Mouse (Mus musculus) liver, embryonic 12.5 days (tissue): Measurements from ENCODE around the gene Alk. TPM values are rescaled to one million over a fixed set of nuclear protein-coding genes. Genes with fewer than 3 reads are reported as not detected.

ENCODE experiments used
- ATAC-seq: fragments of 200-750 bp; cut with Nextera tagmentation; 2 replicates; pipeline ENCODE4 v1.8.0; 2017; ENCODE audit warnings: moderate number of reproducible peaks, mild to moderate bottlenecking, moderate library complexity
- H3K27ac ChIP-seq: fragments of 300-500 bp; sonication (generic); 2 replicates; pipeline ENCODE4 v1.5.1; 2016; ENCODE audit warnings: mild to moderate bottlenecking
- H3K27me3 ChIP-seq: fragments of 300-500 bp; sonication (generic); replicated peaks from 2 replicates; pipeline ENCODE4 v1.6.1; 2016; ENCODE audit warnings: mild to moderate bottlenecking, moderate library complexity
- H3K36me3 ChIP-seq: fragments of 300-500 bp; sonication (generic); 2 replicates; pipeline ENCODE4 v1.6.1; 2016; ENCODE audit warnings: mild to moderate bottlenecking, moderate library complexity
- H3K4me1 ChIP-seq: fragments of 300-500 bp; sonication (generic); 2 replicates; pipeline ENCODE4 v1.6.1; 2016
- H3K4me2 ChIP-seq: fragments of 300-500 bp; sonication (generic); 2 replicates; pipeline ENCODE4 v1.6.1; 2016; ENCODE audit warnings: mild to moderate bottlenecking, moderate library complexity
- H3K4me3 ChIP-seq: fragments of 300-500 bp; sonication (generic); 2 replicates; pipeline ENCODE4 v1.5.1; 2016; ENCODE audit warnings: mild to moderate bottlenecking, moderate library complexity
- H3K9ac ChIP-seq: fragments of 300-500 bp; sonication (generic); 2 replicates; pipeline ENCODE4 v1.6.1; 2016; ENCODE audit warnings: mild to moderate bottlenecking, moderate library complexity
- H3K9me3 ChIP-seq: fragments of 300-500 bp; sonication (generic); replicated peaks from 2 replicates; pipeline ENCODE4 v1.6.1; 2016; ENCODE audit warnings: mild to moderate bottlenecking, moderate library complexity
- WGBS: fragments of 180-500 bp; shearing (Covaris S2); methylation state at CpG from one replicate; pipeline ENCODE4 v1.1.7; 2016; ENCODE audit not compliant: insufficient replicate concordance; 5-methylcytosine and 5-hydroxymethylcytosine counted together
- polyA plus RNA-seq: library from polyadenylated mRNA; unstranded; fragments of >200 nt; fragmentation: Nextera tagmentation; extraction: Ambion mirVana; gene quantifications from 2 replicates; pipeline ENCODE4 v1.2.1, GENCODE M21; 2016

The Alk gene
- polyA plus RNA-seq, 1 experiment from 2014 or later, result 0.14 TPM

DNA sequence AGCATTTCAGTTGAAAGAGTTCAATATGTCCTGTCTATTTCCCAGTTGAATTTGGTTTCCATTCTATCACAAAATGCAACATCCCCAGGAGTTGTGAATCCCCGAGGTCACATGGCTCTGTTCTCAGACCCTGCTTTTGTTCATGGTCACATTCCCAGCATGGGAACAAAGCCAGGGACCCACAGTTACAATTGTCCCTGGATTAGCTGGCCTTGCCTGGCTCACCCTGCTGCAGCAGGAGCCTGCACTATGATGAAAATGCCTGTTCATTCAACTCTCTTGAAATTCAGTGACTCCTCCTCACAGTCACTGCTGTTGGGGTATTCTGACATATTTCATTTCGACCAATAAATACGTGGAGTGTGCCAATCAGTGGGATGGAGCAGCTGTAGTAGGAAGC, 318.5 kb downstream of the Alk start:
- no peak for ATAC-seq
- WGBS, result 61% methylated on average over 3 of the region's 3 CpGs
- H3K9ac ChIP-seq, result no peak overlapping the region
- H3K4me2 ChIP-seq, result no peak overlapping the region
- H3K27me3 ChIP-seq, result no peaks in the 10 kb centered on the region
- no peaks in the 10 kb centered on the region for H3K36me3 ChIP-seq
- H3K4me1 ChIP-seq, result no peaks in the 10 kb centered on the region
- H3K9me3 ChIP-seq, result 0 out of 2 replicates have a peak, but pooled peaks cover 2% of the 10 kb centered on the region
- H3K27ac ChIP-seq, result no peak overlapping the region
- H3K4me3 ChIP-seq, result no peak overlapping the region

DNA sequence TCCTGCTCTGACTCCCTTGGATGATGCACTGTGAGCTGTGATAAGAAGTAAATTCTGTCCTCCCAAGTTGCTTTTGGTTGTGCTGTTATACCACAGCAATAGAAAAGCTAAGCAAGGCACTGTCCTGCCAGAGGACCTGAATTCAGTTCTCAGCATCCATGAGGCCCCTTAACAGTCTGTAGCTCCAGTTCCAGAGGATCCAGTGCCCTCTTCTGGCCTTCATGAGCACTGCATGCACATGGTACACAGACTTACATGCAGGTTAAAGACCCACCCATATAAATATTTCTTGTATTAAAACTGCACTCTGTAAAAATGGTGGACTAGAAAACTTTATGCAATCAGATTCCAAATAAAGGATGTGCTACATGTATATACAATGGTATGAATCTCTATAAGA, 326.1 kb downstream of the Alk start:
- H3K27me3 ChIP-seq, result no peaks in the 10 kb centered on the region

DNA sequence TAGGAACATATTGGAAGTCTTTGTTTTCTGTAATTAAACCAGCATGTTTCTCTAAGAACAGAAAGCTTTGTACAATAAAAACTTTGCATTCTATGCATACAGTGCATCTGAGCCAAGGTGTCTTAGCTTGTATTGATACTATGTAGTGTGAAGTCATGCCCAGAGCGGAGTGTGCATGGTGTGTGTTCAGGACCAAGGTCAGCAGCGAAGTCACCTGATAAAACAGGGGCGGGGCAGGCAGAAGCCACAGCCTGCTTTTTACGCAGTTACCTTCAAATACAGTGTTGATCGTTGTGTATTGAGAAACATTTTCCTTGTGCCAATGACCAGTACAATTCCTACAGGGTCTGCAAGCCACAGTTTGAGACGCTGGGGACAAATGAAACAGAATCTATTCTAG, 327.6 kb downstream of the Alk start:
- Histone ChIP-seq H3K9ac (no peak overlapping the region), H3K4me3 (no peak overlapping the region), H3K27me3 (no peaks in the 10 kb centered on the region), H3K9me3 (0 out of 2 replicates have a peak, but pooled peaks cover 8% of the 10 kb centered on the region), H3K27ac (no peak overlapping the region), H3K4me2 (no peak overlapping the region), H3K36me3 (no peaks in the 10 kb centered on the region), H3K4me1 (no peaks in the 10 kb centered on the region)
- 61% methylated on average over 6 of the region's 6 CpGs for WGBS
- no peak for ATAC-seq

More for the DNA sequence above, 326.1 kb downstream of the Alk start:
- H3K9me3 ChIP-seq, result 0 out of 2 replicates have a peak, but pooled peaks cover 10% of the 10 kb centered on the region
- H3K4me1 ChIP-seq, result no peaks in the 10 kb centered on the region
- H3K4me2 ChIP-seq, result no peak overlapping the region
- no peak overlapping the region for H3K4me3 ChIP-seq
- H3K27ac ChIP-seq, result no peak overlapping the region
- H3K9ac ChIP-seq, result no peak overlapping the region
- ATAC-seq, result no peak
- no peaks in the 10 kb centered on the region for H3K36me3 ChIP-seq

DNA sequence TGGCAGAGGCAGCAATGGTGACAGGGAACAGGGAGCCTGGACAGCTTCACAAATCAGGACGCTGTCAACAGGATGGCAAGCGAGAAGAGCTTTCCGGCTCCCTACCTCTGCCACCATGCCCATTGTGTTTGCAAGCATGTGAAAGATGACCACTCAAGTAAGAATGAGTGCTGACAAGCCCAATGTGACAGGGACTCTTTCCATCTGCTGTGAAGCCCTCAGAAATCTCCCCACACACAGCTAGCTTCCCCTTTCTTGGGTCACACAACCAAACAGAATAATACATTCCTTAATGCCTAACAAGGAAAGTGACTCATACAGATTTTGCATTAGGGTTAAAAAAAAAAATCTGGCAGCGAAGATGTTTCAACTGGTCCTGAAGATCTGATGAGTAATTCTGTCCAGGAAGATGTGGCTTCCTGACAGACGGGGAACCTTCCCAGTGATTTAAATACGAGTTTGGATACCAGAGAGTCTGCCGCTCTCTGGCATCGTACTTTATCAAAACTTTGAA, 329.0 kb downstream of the Alk start:
- 49% methylated on average over 8 of the region's 8 CpGs for WGBS
- Histone ChIP-seq H3K9me3 (0 out of 2 replicates have a peak, but pooled peaks cover 8% of the 10 kb centered on the region), H3K4me2 (no peak overlapping the region), H3K4me1 (no peaks in the 10 kb centered on the region), H3K27ac (no peak overlapping the region), H3K36me3 (no peaks in the 10 kb centered on the region), H3K27me3 (no peaks in the 10 kb centered on the region), H3K9ac (no peak overlapping the region), H3K4me3 (no peak overlapping the region)
- ATAC-seq, result no peak

DNA sequence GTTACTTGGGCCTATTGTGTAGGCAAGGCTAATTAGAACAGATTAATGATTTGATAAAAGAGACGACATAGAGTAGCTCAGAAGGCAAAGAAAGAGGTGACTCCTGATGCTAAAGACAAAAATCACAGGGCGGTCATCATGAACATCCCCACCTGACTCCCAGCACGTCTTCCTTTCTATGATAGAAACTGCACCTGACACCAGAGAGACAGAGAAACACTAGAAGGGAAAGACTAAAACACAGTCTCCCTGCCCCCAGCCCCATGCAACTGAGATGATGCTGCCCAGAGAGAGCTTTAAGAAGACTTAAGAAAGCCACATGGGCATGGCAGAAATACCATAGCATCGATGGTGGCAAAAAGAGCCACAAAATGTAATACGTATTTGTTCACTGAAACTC, 330.2 kb downstream of the Alk start:
- Histone ChIP-seq H3K9ac (no peak overlapping the region), H3K4me2 (no peak overlapping the region), H3K27me3 (no peaks in the 10 kb centered on the region), H3K4me3 (no peak overlapping the region), H3K27ac (no peak overlapping the region), H3K9me3 (0 out of 2 replicates have a peak, but pooled peaks cover 8% of the 10 kb centered on the region), H3K4me1 (no peaks in the 10 kb centered on the region), H3K36me3 (no peaks in the 10 kb centered on the region)
- 69% methylated on average over 5 of the region's 5 CpGs for WGBS
- ATAC-seq, result no peak

DNA sequence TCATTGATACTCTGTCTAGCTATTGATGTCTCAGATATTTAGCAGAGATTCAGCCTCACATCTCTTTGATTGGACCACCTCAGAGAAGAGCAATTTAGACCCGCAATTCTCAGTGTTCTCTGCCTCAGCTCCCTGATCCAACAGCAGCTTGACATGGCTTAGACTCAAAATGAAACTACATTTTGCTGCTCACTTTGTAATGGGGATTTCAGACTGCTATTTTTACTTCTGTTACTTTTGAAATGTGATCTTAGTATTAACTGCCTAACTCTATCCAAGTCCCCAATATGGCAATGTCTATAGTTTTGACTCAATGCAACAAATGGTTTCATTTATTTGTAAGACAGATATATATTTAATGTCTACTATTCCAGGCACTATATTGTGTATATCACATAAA, 332.8 kb downstream of the Alk start:
- H3K4me3 ChIP-seq, result no peak overlapping the region
- no peaks in the 10 kb centered on the region for H3K9me3 ChIP-seq
- H3K9ac ChIP-seq, result no peak overlapping the region
- no peak overlapping the region for H3K4me2 ChIP-seq
- H3K36me3 ChIP-seq, result no peaks in the 10 kb centered on the region
- no peaks in the 10 kb centered on the region for H3K4me1 ChIP-seq
- no peak overlapping the region for H3K27ac ChIP-seq
- no peak for ATAC-seq
- WGBS, result 75% methylated on average over 1 of the region's 1 CpGs
- no peaks in the 10 kb centered on the region for H3K27me3 ChIP-seq

DNA sequence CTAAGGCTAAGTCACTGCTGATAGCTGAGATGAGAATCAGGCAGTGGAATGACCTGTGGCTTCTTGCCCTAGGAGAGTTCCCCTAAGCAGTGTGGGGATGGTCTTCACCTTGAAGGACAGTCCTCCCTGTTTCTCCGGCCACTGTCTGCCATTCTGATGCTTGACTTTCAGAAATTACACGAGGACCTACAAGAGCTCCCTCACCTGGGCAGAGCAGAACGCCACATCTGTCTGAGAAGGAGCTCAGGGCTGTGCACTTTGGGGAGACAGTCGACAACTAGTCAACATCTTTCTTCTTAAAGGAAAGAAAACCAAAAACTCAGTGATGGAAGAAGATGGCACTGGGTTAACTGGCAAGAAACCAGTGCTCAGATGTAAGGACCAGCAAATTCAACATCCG, 335.9 kb downstream of the Alk start:
- WGBS, result 59% methylated on average over 5 of the region's 5 CpGs
- Histone ChIP-seq H3K27ac (no peak overlapping the region), H3K9me3 (0 out of 2 replicates have a peak, but pooled peaks cover 4% of the 10 kb centered on the region), H3K27me3 (no peaks in the 10 kb centered on the region), H3K9ac (no peak overlapping the region), H3K4me2 (no peak overlapping the region), H3K4me3 (no peak overlapping the region), H3K36me3 (no peaks in the 10 kb centered on the region), H3K4me1 (no peaks in the 10 kb centered on the region)
- ATAC-seq, result no peak

DNA sequence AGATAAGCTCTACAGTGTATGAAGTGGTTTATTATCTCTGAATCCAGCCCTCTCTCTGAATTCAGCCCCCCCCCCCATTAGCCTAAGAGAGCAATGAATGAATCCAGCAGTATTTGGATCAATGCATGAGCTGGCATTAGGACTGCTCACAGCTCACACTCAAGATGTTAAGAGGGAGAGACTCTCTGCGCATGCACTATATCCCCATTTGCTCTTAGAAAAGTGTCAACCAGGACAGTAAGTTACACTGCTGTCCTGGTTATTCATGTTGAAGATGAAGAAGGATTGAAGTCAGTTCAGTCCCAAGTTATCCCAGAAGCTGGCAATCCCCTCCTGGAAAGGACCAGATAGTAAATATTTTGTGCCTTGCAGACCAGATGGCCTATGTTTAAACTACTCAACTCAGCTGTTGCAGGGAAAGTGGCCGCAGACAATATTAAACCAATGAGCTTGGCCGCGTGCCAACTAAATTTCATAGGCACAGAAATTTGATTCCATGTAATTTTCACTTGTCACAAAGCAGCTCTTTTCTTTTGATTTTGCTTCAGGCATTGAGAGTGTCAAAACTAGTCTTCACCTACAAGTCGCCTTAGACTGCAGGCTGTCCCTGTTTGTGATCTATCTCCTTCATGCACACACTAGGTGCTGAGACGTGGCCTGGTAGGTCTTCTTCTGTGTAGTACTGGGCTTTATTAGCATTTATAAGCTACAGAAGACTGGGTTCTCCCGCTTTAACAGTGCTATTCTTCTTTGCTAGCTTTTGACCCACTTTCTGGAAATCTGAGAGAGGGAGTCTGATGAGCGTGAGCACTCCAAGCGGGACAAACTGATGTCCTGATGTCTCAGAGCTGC, 339.0 kb downstream of the Alk start:
- H3K4me2 ChIP-seq, result no peak overlapping the region
- WGBS, result 73% methylated on average over 9 of the region's 9 CpGs
- H3K4me1 ChIP-seq, result no peaks in the 10 kb centered on the region
- no peaks in the 10 kb centered on the region for H3K36me3 ChIP-seq
- no peak overlapping the region for H3K27ac ChIP-seq
- no peak overlapping the region for H3K4me3 ChIP-seq
- H3K27me3 ChIP-seq, result no peaks in the 10 kb centered on the region
- 0 out of 2 replicates have a peak, but pooled peaks cover 4% of the 10 kb centered on the region for H3K9me3 ChIP-seq
- no peak for ATAC-seq
- no peak overlapping the region for H3K9ac ChIP-seq

DNA sequence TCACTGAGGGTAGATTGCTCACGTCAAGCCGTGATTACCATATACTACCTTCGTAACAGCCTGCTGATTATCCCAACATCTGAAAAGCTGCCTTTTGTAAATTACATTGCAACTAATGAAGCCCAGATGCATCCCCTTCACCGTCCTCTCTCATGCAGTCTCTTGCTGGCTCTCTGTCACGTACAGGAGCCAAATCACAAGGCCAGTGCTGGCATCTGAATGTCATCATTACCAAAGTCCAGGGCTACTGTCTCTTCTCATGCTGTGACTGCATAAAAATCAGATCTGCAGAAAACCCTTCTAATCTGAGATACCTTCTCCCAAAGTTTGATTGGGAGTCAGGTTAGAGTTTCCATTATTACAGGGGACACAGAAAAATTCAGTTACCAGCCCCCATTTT, 351.0 kb downstream of the Alk start:
- Histone ChIP-seq H3K4me1 (no peaks in the 10 kb centered on the region), H3K4me2 (no peak overlapping the region)
- 74% methylated on average over 5 of the region's 5 CpGs for WGBS

DNA sequence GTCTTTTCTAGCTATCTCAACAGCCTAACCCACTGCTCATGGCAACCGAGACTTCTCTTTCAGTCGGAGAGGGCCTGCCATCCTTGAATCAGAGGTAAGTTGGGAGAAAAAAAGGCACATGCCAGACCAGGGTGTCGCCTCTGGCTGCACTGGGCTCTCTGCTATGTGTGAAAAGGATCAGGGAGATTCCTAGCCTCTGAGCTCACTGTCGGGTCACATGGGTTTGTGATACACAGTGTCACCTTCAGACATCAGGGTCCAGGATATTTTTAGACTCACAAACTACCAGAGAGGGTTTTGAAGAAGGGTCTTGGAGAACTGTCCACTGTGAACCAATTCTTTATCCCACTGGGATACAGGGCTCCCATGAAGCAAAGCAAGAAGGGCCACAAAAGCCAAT, 352.9 kb downstream of the Alk start:
- no peak for ATAC-seq
- H3K9me3 ChIP-seq, result 0 out of 2 replicates have a peak, but pooled peaks cover 2% of the 10 kb centered on the region
- whole genome bisulfite sequencing, result 65% methylated on average over 4 of the region's 4 CpGs
- H3K4me2 ChIP-seq, result no peak overlapping the region
- H3K27me3 ChIP-seq, result no peaks in the 10 kb centered on the region
- H3K9ac ChIP-seq, result no peak overlapping the region
- H3K4me1 ChIP-seq, result no peaks in the 10 kb centered on the region
- H3K4me3 ChIP-seq, result no peak overlapping the region
- H3K27ac ChIP-seq, result no peak overlapping the region
- H3K36me3 ChIP-seq, result no peaks in the 10 kb centered on the region

More for the DNA sequence above, 351.0 kb downstream of the Alk start:
- H3K9ac ChIP-seq, result no peak overlapping the region
- no peak for ATAC-seq
- 0 out of 2 replicates have a peak, but pooled peaks cover 2% of the 10 kb centered on the region for H3K9me3 ChIP-seq
- no peaks in the 10 kb centered on the region for H3K27me3 ChIP-seq
- no peak overlapping the region for H3K27ac ChIP-seq
- H3K4me3 ChIP-seq, result no peak overlapping the region
- no peaks in the 10 kb centered on the region for H3K36me3 ChIP-seq

DNA sequence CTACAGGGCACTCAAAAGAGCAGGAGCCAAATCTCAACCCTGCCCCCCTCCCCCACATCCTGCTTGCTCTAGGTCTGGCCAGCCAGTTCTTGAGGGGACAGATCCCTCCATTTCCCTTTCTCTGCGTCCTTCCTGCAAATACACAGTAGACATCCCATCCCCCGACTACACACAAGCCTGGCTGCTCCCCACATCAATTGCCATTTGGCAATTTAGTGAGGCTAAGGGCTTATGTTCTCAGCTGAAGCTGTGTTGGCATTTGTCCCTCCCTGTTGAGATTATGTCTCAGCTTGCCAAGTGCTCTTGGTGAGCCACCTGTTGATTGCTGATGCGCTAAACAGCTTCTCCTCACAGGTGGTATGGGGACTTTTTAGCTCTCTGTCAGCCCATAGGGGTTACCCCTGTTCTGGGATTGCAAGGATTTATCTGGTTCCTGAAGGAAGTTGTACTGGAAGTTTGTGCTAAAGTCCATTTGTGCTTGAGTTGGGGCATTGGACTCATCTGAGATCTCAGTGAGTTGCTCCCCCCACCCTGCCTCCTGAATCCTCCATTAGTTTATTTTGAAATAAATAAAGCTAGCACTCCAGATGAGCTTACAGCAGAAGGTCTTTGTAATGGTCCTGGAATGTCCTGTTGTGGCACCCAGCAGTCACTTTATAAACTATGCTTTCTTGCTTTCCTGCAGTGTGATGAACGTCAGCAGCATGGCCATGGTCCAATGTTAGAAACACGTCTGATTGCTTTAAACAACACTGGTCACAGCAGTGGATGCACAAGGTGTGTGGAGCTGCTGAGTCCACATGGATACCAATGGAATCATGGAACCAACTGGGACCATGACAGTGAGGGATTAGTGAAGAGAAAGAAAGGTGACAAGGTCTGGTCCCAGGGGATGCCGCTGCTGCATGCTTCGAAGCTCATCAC, 353.7 kb downstream of the Alk start:
- H3K9ac ChIP-seq, result no peak overlapping the region
- no peaks in the 10 kb centered on the region for H3K36me3 ChIP-seq
- ATAC-seq, result no peak
- H3K4me3 ChIP-seq, result no peak overlapping the region
- no peaks in the 10 kb centered on the region for H3K27me3 ChIP-seq
- WGBS, result 50% methylated on average over 7 of the region's 7 CpGs
- no peak overlapping the region for H3K4me2 ChIP-seq
- 0 out of 2 replicates have a peak, but pooled peaks cover 2% of the 10 kb centered on the region for H3K9me3 ChIP-seq
- H3K4me1 ChIP-seq, result no peaks in the 10 kb centered on the region
- no peak overlapping the region for H3K27ac ChIP-seq

DNA sequence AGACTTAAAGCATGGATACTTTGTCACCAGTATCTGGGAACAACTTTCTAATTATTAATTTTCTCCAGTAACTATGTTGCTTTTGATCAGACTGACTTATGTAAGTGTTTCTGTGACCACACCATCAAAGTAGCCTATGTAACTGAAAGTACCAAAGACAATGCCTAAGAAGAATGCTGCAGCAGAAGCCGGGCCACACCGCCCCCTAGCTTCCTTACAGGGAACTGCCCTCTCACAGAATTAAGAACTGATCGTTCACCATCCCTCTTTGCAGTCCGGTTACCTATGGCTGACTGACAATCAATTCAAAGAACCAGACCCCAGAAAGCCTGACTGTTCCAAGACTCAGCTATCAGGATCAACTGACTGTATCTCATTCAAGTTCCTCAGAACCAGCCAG, 362.4 kb downstream of the Alk start:
- Histone ChIP-seq H3K4me2 (no peak overlapping the region), H3K27ac (no peak overlapping the region), H3K36me3 (no peaks in the 10 kb centered on the region), H3K4me1 (no peaks in the 10 kb centered on the region), H3K4me3 (no peak overlapping the region), H3K9ac (no peak overlapping the region), H3K27me3 (no peaks in the 10 kb centered on the region), H3K9me3 (0 out of 2 replicates have a peak, but pooled peaks cover 9% of the 10 kb centered on the region)
- 37% methylated on average over 4 of the region's 4 CpGs for WGBS
- ATAC-seq, result no peak
